ENCODE assay signal across 8 mouse cellular contexts in genomic region chr12:11455549-11456194, GRCm38 (mm10). TPM values are rescaled to one million over a fixed set of nuclear protein-coding genes. Genes with fewer than 3 reads are reported as not detected.
DNase-seq lines count a peak whose midpoint lies in the region; ATAC-seq and TF ChIP-seq lines count a peak whose summit lies in the region.

Gene Rad51ap2, plus strand, starts transcription at chr12:11456079.

- POLR2A ChIA-PET in Patski (lab: Charles Lee), result no interaction called here

- H3K4me1 ChIP-seq in hindbrain, embryonic 10.5 days (replicated peaks), result peaks cover 6% of the 10 kb centered on the region; the same call in 1 of the 2 replicates
- peaks cover 5% of the 10 kb centered on the region; the same call in 1 of the 2 replicates for H3K4me1 ChIP-seq in lung, embryonic 15.5 days

- CTCF ChIA-PET in Patski (lab: Charles Lee), result interaction anchor here (1.3 kb wide), 1 partner anchor 18 kb away, joined by 3 read pairs; no protein-coding TSS in a partner anchor

- peak within 1 kb of the TSS; percentile 97 for H3K4me2 ChIP-seq in lung, embryonic 15.5 days

- peak within 1 kb of the TSS; percentile 66 for H3K4me3 ChIP-seq in hindbrain, embryonic 10.5 days
- peak within 1 kb of the TSS; percentile 54 for H3K4me3 ChIP-seq in lung, embryonic 15.5 days

- WGBS in hindbrain, embryonic 10.5 days, result 1% methylated on average over 40 of the region's 40 CpGs
- 1% methylated on average over 36 of the region's 40 CpGs for WGBS in lung, embryonic 15.5 days

- peak within 1 kb of the TSS; percentile 85 for H3K27ac ChIP-seq in hindbrain, embryonic 10.5 days
- H3K27ac ChIP-seq in lung, embryonic 15.5 days, result no peak within 1 kb of the TSS

- peaks cover 71% of the 10 kb centered on the region for H3K27me3 ChIP-seq in Patski
- H3K27me3 ChIP-seq in hindbrain, embryonic 10.5 days (ENCODE audit: insufficient read depth, poor library complexity, severe bottlenecking), result peaks cover 18% of the 10 kb centered on the region; the same call in 1 of the 2 replicates
- H3K27me3 ChIP-seq in lung, embryonic 15.5 days, result peaks cover 11% of the 10 kb centered on the region

- no peaks in the 10 kb centered on the region for H3K36me3 ChIP-seq in hindbrain, embryonic 10.5 days
- no peaks in the 10 kb centered on the region for H3K36me3 ChIP-seq in lung, embryonic 15.5 days

- DNase-seq in Patski (ENCODE audit: low read depth, low spot score), result no peak
- DNase-seq in cerebellum, adult 9-11 months, result peak; percentile 97
- DNase-seq in frontal cortex, postnatal 10 days (ENCODE audit: low spot score in 2 of 2), result peak; percentile 74 to 84
- peak; percentile 98 for DNase-seq in hindbrain, embryonic 10.5 days (ENCODE audit: low spot score)
- DNase-seq in layer of hippocampus, adult 9-11 months, result peak; percentile 90
- peak; percentile 81 for DNase-seq in ovary, postnatal 14 days (ENCODE audit: low spot score)
- DNase-seq in thymus, postnatal 36 days, result peak; percentile 26 to 43

- peak; percentile 67 for ATAC-seq in Patski
- peak; percentile 100 for ATAC-seq in lung, embryonic 15.5 days (ENCODE audit: borderline replicate concordance, extremely low read depth, low FRiP score, low TSS enrichment)

- TF ChIP-seq CTCF in Patski (IDR thresholded peaks at IDR 0.05), result no peak

- in situ Hi-C loops in Patski (cut with MboI; ENCODE audit: low pct_unique_long_range_greater_than_20kb), result no loop called here

- H3K9ac ChIP-seq in lung, embryonic 15.5 days, result peak within 1 kb of the TSS; percentile 51

- H3K9me3 ChIP-seq in hindbrain, embryonic 10.5 days, result no peaks in the 10 kb centered on the region
- no peaks in the 10 kb centered on the region for H3K9me3 ChIP-seq in lung, embryonic 15.5 days

RNA-seq across cellular contexts. Expression of gene Rad51ap2, which starts in this region (rescaled TPM):
- not detected for polyA plus RNA-seq in Patski (2021)
- polyA plus RNA-seq in hindbrain, embryonic 10.5 days (2016; fragmentation: Nextera tagmentation; extraction: Ambion mirVana), result 0.22 and 0.36 TPM in 2 replicates
- 0.43 and 0.46 TPM in 2 replicates for polyA plus RNA-seq in lung, embryonic 15.5 days (2015; fragmentation: Nextera tagmentation; extraction: Ambion mirVana)

Comparison
In these comparisons a context has a peak if more than half of its experiments do, and no peak if none do; other contexts are left out.
1. Peak in ATAC-seq in Patski; RNA of the gene not detected or under 1 TPM.
2. Peak in DNase-seq, H3K4me3 ChIP-seq and H3K27ac ChIP-seq in hindbrain, embryonic 10.5 days; RNA of the gene not detected or under 1 TPM.
3. Peak in ATAC-seq, H3K4me3 ChIP-seq, H3K9ac ChIP-seq and H3K4me2 ChIP-seq in lung, embryonic 15.5 days; RNA of the gene not detected or under 1 TPM.